Mouse (Mus musculus) lung, adult 18-20 months (tissue): Measurements from ENCODE around the gene Ifi47.

ENCODE experiments used
- DNase-seq, 2 experiments: peaks; one replicate each; pipeline ENCODE4 v3.0.0; 2022; ENCODE audit warnings: mixed read lengths in 2 of 2

The Ifi47 gene

DNA sequence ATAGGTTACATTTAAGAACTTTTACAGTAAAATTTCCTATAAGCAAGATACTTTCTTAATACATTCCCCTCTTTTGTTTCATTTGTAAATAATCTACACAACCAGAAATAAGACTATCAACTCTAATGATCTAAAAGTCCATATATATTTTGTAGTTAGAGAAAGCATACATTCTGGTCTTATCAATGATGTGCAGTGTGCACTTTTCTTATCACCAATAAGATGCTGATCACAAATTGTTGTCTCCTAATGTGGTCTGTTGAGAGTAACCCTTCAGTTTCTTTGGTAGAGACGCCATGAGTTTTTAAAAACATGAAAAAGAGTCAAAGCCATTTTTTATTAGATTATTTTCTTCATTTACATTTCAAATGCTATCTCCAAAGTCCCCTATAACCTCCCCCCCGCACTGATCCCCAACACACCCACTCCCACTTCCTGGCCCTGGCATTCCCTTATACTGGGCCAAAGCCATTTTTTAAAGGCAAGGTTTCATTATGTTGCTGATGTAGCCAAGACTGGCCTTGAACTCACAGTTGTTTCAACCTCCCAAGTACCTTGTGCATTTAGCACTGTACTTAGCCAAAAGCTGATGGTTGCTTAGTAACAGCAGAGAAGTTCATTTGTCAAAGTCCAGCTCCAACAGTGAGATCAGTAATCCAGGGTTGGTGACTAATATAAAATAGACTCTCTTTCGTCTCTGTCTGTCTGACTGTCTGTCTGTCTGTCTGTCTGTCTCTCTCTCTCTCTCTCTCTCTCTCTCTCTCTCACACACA, 13.5 kb downstream of the Ifi47 start:
- no peak for DNase-seq

DNA sequence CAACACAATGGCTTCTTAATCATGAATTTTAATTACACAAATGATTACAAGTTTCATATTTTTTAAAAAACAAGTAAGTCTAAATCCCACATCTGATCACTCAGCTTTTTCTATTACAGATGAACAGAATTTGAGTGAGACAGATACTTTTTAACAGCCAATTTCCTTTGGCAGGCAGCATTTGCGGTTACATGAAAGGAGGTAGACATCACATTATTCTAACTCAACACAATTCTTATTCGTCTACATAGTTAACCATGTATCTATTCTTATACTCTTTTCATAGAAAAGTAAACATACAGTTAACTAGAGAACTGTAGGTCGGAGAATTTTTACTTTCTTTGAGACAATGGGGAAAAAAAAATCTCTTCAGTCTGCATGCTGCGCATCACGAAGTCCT, 14.2 kb downstream of the Ifi47 start:
- no peak for DNase-seq

DNA sequence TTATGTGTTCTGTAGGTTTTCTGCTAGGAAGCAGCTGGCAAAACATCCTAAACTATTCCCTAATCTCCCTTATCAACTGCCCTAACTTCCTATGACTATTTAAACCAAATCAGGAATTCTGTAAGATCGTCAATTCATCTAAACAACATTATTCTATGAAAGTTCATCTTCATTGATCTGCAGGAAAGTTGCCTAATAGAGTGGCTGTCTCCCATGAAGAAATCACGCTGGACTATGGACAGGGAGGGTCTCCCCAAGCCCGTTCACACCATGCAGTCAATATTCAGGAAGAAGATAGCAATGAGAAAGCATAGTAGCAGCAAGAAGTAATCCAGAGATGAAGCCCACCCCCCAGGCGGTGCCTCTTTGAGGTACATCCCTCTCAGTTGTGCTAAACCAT, 14.8 kb downstream of the Ifi47 start:
- DNase-seq: no peak

DNA sequence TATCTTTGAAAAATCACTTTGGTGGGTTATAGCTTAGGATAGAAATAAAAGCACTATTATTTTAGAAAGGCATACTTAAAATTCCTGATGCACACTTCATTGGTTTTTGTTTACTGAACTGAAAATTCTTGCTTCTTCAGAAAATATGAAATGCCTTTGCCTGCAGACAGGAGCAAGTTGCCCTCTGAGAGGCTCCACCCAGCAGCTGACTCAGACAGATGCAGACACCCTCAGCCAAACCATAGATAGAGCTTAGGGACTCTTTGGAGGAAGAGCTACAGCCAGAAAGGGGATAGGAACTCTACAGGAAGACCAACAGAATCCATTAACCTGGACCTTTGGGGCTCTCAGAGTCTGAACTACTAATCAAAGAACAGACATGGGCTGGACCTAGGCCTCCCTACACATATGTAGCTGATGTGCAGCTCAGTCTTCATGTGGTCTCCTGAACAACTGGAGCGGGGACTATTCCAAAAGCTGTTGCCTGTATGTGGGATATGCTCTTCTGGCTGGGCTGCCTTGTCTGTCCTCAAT, 15.7 kb downstream of the Ifi47 start:
- DNase-seq: no peak

- DNase-seq: no peak
Observed at GRCm38 (mm10) chr11:49092786-49093185, 16.4 kb downstream of the Ifi47 start.

GRCm38 (mm10) chr11:49093861-49094660, 17.7 kb downstream of the Ifi47 start:
- DNase-seq: no peak

DNA sequence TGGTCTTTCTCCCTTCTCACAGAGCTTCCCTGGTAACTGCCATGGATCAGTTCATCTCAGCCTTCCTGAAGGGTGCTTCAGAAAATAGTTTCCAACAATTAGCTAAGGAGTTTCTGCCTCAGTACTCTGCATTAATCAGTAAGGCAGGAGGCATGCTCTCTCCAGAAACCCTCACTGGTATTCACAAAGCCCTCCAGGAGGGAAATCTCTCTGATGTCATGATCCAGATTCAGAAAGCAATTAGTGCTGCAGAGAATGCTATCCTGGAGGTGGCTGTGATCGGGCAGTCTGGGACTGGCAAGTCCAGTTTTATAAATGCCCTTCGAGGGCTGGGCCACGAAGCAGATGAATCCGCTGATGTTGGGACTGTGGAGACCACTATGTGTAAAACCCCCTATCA, 19.0 kb downstream of the Ifi47 start:
- no peak for DNase-seq

GRCm38 (mm10) chr11:49100409-49100808, 24.0 kb downstream of the Ifi47 start:
- DNase-seq: no peak

DNA sequence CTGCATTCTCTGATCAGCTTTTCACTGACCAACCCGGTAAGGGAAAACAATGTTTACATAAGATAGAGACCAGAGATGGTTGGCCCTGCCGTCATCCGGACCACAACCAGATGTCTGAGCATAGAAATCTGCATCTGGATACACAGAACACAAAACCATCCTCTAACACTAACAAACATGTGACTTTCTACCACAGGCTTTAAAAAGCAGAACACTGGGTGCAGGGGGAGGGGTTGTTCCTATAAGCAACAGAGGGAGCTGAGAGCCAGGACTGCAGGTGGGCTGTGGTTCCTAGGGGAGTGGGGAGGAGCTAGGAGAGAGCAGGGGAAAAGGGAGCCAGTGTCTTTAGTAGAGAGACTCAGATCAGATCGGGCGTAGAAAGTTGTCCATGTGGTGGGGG, 25.1 kb downstream of the Ifi47 start:
- no peak for DNase-seq

- peak; percentile 79 to 88 for DNase-seq
Observed at GRCm38 (mm10) chr11:49103047-49103693, 26.8 kb downstream of the Ifi47 start.

- DNase-seq: no peak
Observed at GRCm38 (mm10) chr11:49105752-49106151, 29.4 kb downstream of the Ifi47 start.

DNA sequence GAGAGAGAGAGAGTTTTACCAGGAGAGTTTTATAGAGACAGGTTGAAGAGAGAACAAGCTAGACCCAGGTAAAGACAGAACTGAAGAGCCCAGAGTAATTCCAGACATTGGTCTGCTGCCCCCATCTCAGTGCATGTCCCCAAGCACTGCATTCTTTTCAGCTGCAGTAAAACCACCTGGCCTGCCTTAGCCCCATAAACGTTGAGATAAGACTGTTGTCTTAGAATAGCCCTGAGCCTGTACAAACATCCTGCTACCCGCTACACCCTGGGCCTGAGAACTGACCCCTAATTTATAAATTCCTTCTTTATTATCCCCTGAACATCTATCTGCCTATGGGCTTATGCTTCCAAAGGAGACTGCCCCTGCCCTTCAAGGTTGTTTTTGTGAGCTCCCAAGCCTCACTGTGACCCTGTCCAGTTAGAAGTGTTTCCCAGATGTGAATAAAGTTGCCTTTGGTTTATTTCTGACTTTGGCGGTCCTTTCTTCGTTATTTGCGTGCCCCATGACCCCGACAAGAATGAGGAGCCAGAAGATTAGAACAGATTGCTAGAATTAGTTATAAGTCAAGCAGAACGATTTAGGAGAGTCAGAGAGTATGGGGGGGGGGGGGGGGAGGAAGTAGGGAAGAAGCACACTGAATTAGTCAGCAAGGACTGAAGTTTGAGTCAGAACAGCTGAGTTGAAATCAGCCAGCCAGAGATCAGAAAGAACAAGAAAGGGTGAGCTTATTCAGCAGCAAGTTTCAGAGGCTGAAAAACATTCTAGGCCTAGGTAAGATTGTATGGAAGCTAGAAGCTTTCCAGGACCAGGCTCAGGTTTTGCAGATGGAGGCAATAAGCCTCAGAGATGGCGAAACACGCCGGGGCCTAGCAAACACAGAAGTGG, 31.5 kb downstream of the Ifi47 start:
- no peak for DNase-seq

GRCm38 (mm10) chr11:49108833-49109232, 32.4 kb downstream of the Ifi47 start:
- DNase-seq: peak; percentile 24 to 33

DNA sequence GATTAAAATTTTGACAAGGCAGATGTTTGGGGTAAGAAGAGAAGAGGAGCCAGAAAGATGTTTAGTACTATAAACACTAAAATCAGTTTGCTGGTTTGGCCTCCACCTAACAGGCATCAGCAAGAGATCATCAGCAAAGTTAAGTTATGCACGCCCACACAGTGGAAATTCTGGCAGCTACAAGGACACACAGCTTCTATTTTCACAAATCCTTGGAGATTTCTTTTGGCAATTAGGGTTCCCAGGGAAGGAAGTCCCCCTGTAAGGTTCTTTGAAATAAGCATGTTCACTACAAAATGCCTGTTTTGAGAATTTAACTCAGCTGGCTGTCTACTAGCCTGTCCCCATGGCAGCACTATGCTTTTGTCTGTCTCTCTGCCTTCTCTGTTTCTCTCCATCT, 34.6 kb downstream of the Ifi47 start:
- DNase-seq: no peak

DNA sequence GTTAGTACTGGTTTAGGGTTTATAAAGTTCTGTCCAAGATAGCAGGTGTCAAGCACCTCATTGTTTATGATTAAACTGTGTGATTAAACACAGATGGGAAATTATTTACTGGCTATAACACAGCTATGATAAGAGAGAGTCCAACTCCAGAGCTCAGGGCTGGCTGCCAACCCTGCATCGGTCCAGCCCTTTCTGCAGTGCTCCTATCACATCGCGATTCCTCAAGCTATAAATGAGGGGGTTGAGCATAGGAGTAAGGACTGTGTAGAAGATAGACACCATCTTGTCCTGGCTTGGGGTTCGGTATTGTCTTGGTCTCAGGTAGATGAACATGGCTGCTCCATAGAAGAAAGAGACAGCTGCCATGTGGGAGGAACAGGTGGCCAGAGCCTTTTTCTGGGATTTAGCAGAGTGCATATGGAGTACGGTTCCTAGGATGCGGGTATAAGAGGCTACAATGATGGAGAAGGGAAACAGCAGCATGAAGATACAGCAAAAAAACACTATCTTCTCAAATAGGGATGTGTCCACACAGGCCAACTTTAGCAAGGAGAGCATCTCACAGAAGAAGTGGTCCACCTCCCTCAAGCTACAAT, 36.3 kb downstream of the Ifi47 start:
- no peak for DNase-seq

- DNase-seq: no peak
Observed at GRCm38 (mm10) chr11:49114158-49114557, 37.8 kb downstream of the Ifi47 start.

GRCm38 (mm10) chr11:49114774-49115173, 38.4 kb downstream of the Ifi47 start, which contains the start of gene Olfr1396:
Olfr1396 (minus strand) TSS chr11:49114874.
- no peak for DNase-seq

DNA sequence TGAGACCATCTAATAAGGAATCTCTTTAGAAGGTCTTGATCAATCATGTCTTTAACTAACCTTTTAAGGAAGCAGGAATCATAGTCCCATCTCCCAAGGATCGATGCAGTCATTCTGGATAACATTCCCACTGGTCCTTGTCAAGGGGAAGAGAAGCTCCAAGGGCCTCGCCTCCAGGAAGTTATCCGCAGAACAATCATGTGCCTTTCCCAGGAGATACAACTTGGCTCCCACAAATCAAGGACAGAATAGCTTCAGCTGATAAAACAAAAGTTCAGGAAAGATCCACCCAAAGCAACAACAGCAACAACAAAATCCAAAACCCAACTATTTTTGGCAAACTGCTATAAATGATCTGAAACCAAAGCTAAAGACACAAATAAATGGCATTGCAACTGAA, 43.2 kb downstream of the Ifi47 start:
- DNase-seq: no peak

- DNase-seq: no peak
Observed at GRCm38 (mm10) chr11:49124169-49124568, 47.8 kb downstream of the Ifi47 start.

DNA sequence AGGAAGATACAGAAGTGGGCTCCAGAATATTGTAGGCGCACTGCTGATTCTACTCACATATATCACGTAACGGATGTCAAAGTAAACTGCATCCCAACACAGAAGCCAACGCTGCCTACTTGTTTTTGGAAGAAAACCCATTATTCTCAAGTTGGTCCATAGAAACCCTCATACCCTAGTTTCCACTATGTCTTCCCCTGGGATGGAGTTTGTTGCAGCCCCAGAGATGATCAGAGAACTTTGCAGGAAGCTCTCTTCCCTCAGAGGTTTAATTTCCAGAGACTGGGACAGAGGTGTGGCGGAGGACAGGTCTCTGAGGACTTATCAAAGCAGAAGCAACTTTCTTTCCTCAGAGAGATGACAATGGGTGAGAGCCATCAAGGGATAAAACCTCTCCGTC, 65.6 kb downstream of the Ifi47 start, which contains the start of gene Olfr1395:
Gene Olfr1395, plus strand, starts transcription at position 301 of the 400 bp plus-strand sequence.
- DNase-seq: no peak
